Mouse (Mus musculus): Measurements from ENCODE around the gene Atp6v1g3. TPM values are rescaled to one million over a fixed set of nuclear protein-coding genes. Genes with fewer than 3 reads are reported as not detected.

Atp6v1g3 gene
- polyA plus RNA-seq (2014; fragmentation: Illumina TruSeq; extraction: RNeasy Lipid Tissue Mini Kit (QIAGEN cat#74804); ENCODE audit: low read depth, low replicate concordance): 19.9 TPM

GRCm38 (mm10) chr1:138273438-138273837 lies at the start of gene Atp6v1g3:
Gene Atp6v1g3 (plus strand): TSS chr1:138273738.

Other genes starting within 250 kb of the Atp6v1g3 start
- gene Ptprc, start 98.0 kb upstream of the Atp6v1g3 start, polyA plus RNA-seq (2014; fragmentation: Illumina TruSeq; extraction: RNeasy Lipid Tissue Mini Kit (QIAGEN cat#74804); ENCODE audit: low read depth, low replicate concordance): 13.0 TPM

Measured in adipose tissue, adult 10 weeks (tissue).